Mouse (Mus musculus) lung, embryonic 15.5 days (tissue): Measurements from ENCODE around the gene Ptpn7. TPM values are rescaled to one million over a fixed set of nuclear protein-coding genes. Genes with fewer than 3 reads are reported as not detected.

Source experiments
- ATAC-seq: fragments of 200-750 bp; cut with Nextera tagmentation; 2 replicates; pipeline ENCODE4 v1.8.0; 2017; ENCODE audit warnings: moderate number of reproducible peaks, borderline replicate concordance; ENCODE audit not compliant: low FRiP score, low TSS enrichment; ENCODE audit errors: extremely low read depth
- H3K27ac ChIP-seq: fragments of 300-500 bp; sonication (generic); 2 replicates; pipeline ENCODE4 v1.5.1; 2015; ENCODE audit warnings: moderate library complexity, mild to moderate bottlenecking, inconsistent platforms
- H3K27me3 ChIP-seq: fragments of 300-500 bp; sonication (generic); 2 replicates; pipeline ENCODE4 v1.6.1; 2015; ENCODE audit warnings: inconsistent platforms
- H3K36me3 ChIP-seq: fragments of 300-500 bp; sonication (generic); 2 replicates; pipeline ENCODE4 v1.6.1; 2015; ENCODE audit warnings: inconsistent platforms
- H3K4me1 ChIP-seq: fragments of 300-500 bp; sonication (generic); 2 replicates; pipeline ENCODE4 v1.6.1; 2015; ENCODE audit warnings: inconsistent platforms
- H3K4me2 ChIP-seq: fragments of 300-500 bp; sonication (generic); 2 replicates; pipeline ENCODE4 v1.6.1; 2015; ENCODE audit warnings: inconsistent platforms, mild to moderate bottlenecking, moderate library complexity
- H3K4me3 ChIP-seq: fragments of 300-500 bp; sonication (generic); 2 replicates; pipeline ENCODE4 v1.5.1; 2015; ENCODE audit warnings: mild to moderate bottlenecking, inconsistent platforms
- H3K9ac ChIP-seq: fragments of 300-500 bp; sonication (generic); 2 replicates; pipeline ENCODE4 v1.6.1; 2015; ENCODE audit warnings: inconsistent platforms
- H3K9me3 ChIP-seq: fragments of 300-500 bp; sonication (generic); 2 replicates; pipeline ENCODE4 v1.6.1; 2016; ENCODE audit warnings: inconsistent platforms
- WGBS: fragments of 180-500 bp; shearing (Covaris S2); methylation state at CpG from one replicate; pipeline ENCODE4 v1.1.7; 2015; 5-methylcytosine and 5-hydroxymethylcytosine counted together
- polyA plus RNA-seq: library from polyadenylated mRNA; unstranded; fragments of >200 nt; fragmentation: Nextera tagmentation; extraction: Ambion mirVana; gene quantifications from 2 replicates; pipeline ENCODE4 v1.2.1, GENCODE M21; 2015

Gene Ptpn7
- polyA plus RNA-seq, 1 experiment from 2014 or later: 5.8 TPM

DNA sequence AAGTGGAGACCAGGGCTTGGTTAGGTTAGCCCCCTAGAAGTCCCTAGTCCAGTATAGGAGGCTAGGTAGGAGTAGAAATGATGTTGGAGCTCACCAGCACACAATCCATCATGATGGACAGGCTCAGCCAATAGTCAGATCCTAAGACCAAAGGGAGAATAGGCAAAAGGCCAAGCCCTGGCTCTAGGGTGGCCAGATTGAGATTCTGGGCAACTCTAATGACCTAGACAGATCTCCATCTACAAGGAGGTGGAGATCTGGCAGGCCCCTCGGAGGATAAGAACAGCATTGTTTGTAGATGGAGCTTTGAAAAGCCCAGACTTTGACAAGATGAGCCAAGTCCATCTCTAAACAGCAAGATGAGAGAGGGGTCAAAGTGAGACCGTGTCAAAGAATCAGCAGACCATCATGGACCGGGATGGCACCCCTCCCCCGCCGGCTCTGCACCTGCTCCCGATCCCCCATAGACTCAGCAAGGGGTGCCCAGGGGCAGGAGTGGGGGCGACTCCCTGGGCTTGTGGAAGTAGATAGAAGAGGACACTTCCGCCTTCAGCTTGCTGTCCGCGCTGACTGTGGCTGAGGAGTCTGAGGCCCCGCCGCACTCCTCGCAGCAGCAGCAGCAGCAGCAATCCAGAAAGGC, 28.0 kb downstream of the Ptpn7 start:
- Histone ChIP-seq H3K9me3 (no peaks in the 10 kb centered on the region), H3K9ac (no peak overlapping the region), H3K36me3 (peaks cover 13% of the 10 kb centered on the region), H3K4me2 (no peak overlapping the region), H3K27ac (no peak overlapping the region), H3K4me3 (no peak overlapping the region), H3K4me1 (0 out of 2 replicates have a peak, but pooled peaks cover 4% of the 10 kb centered on the region), H3K27me3 (no peaks in the 10 kb centered on the region)
- no peak for ATAC-seq
- 82% methylated on average over 13 of the region's 13 CpGs for WGBS

GRCm38 (mm10) chr1:135162720-135163119, 30.2 kb downstream of the Ptpn7 start:
- H3K4me1 ChIP-seq: 0 out of 2 replicates have a peak, but pooled peaks cover 4% of the 10 kb centered on the region
- ATAC-seq: no peak
- no peak overlapping the region for H3K9ac ChIP-seq
- H3K27ac ChIP-seq: no peak overlapping the region
- no peak overlapping the region for H3K4me3 ChIP-seq
- H3K27me3 ChIP-seq: no peaks in the 10 kb centered on the region
- H3K4me2 ChIP-seq: no peak overlapping the region
- H3K36me3 ChIP-seq: no peaks in the 10 kb centered on the region
- H3K9me3 ChIP-seq: no peaks in the 10 kb centered on the region
- 55% methylated on average over 6 of the region's 6 CpGs for WGBS

DNA sequence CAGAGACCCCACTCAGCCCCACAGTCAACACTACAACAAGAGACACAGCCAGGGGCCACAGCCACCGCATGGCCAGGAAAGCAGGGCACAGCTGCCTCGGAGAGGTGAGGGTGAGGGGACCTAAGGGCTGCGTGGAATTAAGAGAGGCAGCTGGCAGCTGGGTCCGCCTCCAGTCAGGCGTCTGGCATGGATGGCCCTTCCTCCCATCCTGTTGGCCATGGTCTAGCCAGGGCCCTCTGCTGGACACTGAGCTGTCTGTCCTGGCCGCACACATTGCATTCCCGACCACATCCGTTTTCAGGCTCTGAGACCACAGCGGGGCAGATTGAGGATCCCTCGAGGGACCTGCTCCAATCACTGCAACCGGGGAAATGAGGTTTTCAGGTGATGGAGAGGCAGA, 34.9 kb downstream of the Ptpn7 start, which contains the start of gene Gpr37l1:
Gene Gpr37l1, minus strand, starts transcription at position 247 of the 400 bp plus-strand sequence.
- ATAC-seq: no peak
- Histone ChIP-seq H3K4me1 (peaks cover 13% of the 10 kb centered on the region), H3K27ac (no peak within 1 kb of the TSS), H3K36me3 (no peaks in the 10 kb centered on the region), H3K4me2 (no peak within 1 kb of the TSS), H3K9ac (no peak within 1 kb of the TSS), H3K27me3 (no peaks in the 10 kb centered on the region), H3K4me3 (no peak within 1 kb of the TSS), H3K9me3 (no peaks in the 10 kb centered on the region)
- 61% methylated on average over 11 of the region's 11 CpGs for WGBS

DNA sequence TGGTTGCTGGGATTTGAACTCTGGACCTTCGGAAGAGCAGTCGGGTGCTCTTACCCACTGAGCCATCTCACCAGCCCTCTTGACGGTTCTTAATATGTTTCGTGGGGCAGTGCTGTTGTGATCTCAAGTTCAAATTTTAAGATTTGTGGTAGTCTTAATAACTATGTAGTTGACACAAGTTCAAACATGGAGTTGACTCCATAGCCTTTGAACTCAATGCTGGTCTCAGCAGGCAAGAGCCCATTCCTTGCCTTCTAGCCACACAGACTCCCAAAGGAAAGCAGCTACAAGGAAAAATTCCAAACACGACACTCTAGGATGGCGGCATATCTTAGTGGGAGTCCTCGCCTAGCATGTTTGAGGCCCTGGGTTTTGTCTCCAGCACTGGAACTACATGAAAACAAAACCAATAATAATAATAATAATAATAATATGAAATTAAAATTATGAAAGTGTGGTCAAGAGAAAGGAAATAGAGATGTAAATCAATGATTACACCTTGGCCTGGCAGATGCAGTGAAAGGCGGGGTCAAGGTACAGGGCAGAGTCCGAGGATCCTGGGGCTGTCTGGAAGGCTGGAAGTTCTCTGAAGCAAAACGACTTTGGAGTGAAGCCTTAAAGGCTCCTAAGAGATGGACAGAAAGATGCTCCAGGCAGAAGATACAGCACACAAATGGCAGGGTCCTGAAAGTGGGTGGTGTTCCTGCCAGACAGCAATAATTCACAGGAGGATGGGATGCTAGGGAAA, 36.1 kb downstream of the Ptpn7 start:
- Histone ChIP-seq H3K9me3 (no peaks in the 10 kb centered on the region), H3K27me3 (no peaks in the 10 kb centered on the region), H3K4me2 (no peak overlapping the region), H3K9ac (no peak overlapping the region), H3K36me3 (no peaks in the 10 kb centered on the region), H3K4me3 (no peak overlapping the region), H3K4me1 (peaks cover 13% of the 10 kb centered on the region), H3K27ac (no peak overlapping the region)
- ATAC-seq: no peak
- 89% methylated on average over 10 of the region's 10 CpGs for WGBS

DNA sequence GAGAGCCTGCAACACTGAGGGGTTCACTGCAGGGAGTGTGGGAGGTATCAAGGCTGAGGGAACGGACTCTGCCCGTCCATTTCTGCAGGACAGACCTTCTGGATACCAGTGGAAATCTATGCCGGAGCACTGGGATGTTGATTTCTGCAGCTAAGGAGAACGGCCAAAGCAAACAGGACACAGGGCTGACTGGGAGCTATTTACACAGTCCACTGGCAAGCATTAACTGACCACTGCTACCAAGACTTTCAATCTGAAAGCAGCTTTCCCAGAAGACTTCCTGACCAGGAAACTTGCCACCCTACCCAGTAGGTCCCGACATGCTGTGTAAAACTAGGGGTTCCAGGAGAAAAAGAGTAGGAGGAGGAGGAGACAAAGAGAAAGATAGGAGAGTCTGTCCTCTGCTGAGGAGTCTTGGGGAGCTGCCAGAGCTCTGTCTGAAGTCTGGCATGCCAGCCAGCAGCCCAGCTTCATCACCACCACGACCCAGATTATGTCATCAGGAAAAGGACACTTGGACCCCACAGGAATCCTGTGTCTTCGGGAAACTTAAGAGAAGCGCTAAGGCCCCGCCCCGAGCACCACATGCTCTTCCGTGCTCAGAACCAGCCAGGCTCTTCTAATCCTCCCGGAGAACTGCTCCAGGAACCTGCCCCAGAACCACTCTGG, 37.2 kb downstream of the Ptpn7 start:
- H3K4me2 ChIP-seq: peak overlapping the region; percentile 30
- peaks cover 13% of the 10 kb centered on the region for H3K4me1 ChIP-seq
- 28% methylated on average over 12 of the region's 12 CpGs for WGBS
- 0 out of 2 replicates have a peak overlapping the region, but pooled peaks have one; percentile 18 for H3K27ac ChIP-seq
- peak overlapping the region; percentile 17; the same call in 1 of the 2 replicates for H3K9ac ChIP-seq
- no peaks in the 10 kb centered on the region for H3K9me3 ChIP-seq
- ATAC-seq: peak; percentile 25; the same call in 1 of the 2 replicates
- no peak overlapping the region for H3K4me3 ChIP-seq
- no peaks in the 10 kb centered on the region for H3K36me3 ChIP-seq
- H3K27me3 ChIP-seq: no peaks in the 10 kb centered on the region

DNA sequence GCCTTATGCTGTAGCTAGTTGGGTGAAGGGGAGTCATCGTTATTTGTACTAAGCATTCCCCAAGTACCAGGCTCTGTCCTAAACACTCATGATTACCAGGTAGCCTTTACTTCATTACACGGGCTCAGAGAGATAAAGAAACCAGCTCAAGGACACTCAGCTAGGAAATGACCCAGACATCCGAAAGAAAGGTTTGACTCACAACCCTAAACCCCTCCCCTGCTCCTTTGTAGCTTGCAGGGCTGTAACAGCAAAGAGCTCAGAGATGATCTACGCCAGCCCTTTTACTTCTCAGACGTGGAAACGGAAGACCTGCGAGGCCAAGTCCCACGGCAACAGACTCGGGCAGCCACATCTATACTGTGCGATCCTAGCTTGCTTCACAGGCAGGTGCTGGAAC, 37.8 kb downstream of the Ptpn7 start:
- Histone ChIP-seq H3K4me3 (no peak overlapping the region), H3K27me3 (no peaks in the 10 kb centered on the region), H3K4me2 (peak overlapping the region; percentile 30), H3K9ac (no peak overlapping the region), H3K36me3 (no peaks in the 10 kb centered on the region), H3K27ac (no peak overlapping the region), H3K4me1 (peaks cover 13% of the 10 kb centered on the region), H3K9me3 (no peaks in the 10 kb centered on the region)
- WGBS: 52% methylated on average over 10 of the region's 10 CpGs
- no peak for ATAC-seq

GRCm38 (mm10) chr1:135171202-135171601, 38.7 kb downstream of the Ptpn7 start:
- H3K36me3 ChIP-seq: no peaks in the 10 kb centered on the region
- H3K4me2 ChIP-seq: no peak overlapping the region
- no peak overlapping the region for H3K27ac ChIP-seq
- H3K4me1 ChIP-seq: peaks cover 13% of the 10 kb centered on the region
- ATAC-seq: no peak
- no peak overlapping the region for H3K9ac ChIP-seq
- H3K27me3 ChIP-seq: no peaks in the 10 kb centered on the region
- H3K9me3 ChIP-seq: no peaks in the 10 kb centered on the region
- H3K4me3 ChIP-seq: no peak overlapping the region
- 81% methylated on average over 7 of the region's 7 CpGs for WGBS

- H3K4me1 ChIP-seq: peaks cover 13% of the 10 kb centered on the region
- H3K27me3 ChIP-seq: no peaks in the 10 kb centered on the region
- 41% methylated on average over 6 of the region's 6 CpGs for WGBS
- H3K4me3 ChIP-seq: no peak overlapping the region
- H3K27ac ChIP-seq: no peak overlapping the region
- no peaks in the 10 kb centered on the region for H3K36me3 ChIP-seq
- no peaks in the 10 kb centered on the region for H3K9me3 ChIP-seq
- no peak overlapping the region for H3K4me2 ChIP-seq
- no peak overlapping the region for H3K9ac ChIP-seq
- peak; percentile 43 for ATAC-seq
Measured at GRCm38 (mm10) chr1:135171984-135172383, 39.5 kb downstream of the Ptpn7 start.

DNA sequence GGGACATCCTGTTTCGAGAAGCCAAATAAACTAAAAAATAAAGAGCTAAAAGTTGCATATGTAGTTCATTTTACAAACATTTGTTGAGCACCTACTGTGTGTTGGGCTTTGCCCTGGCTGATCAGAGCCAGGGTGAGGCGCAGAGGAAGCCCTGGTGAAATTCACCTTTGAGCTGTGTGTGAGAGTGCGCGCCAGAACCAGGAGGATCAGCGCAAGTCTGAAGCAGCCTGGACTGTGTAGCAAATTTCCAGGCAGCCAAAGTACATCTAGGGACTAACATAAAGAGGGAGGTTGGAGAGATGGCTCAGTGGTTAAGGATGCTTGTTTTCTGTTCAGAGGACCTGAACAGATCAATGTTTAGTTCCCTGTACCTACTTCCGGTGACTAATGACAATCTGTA, 40.8 kb downstream of the Ptpn7 start:
- Histone ChIP-seq H3K27ac (no peak overlapping the region), H3K4me3 (no peak overlapping the region), H3K9ac (no peak overlapping the region), H3K36me3 (no peaks in the 10 kb centered on the region), H3K9me3 (no peaks in the 10 kb centered on the region), H3K27me3 (no peaks in the 10 kb centered on the region), H3K4me2 (no peak overlapping the region), H3K4me1 (peaks cover 13% of the 10 kb centered on the region)
- WGBS: 85% methylated on average over 6 of the region's 6 CpGs
- no peak for ATAC-seq

- Histone ChIP-seq H3K36me3 (no peaks in the 10 kb centered on the region), H3K27ac (no peak overlapping the region), H3K9me3 (no peaks in the 10 kb centered on the region), H3K9ac (no peak overlapping the region), H3K27me3 (no peaks in the 10 kb centered on the region), H3K4me3 (no peak overlapping the region), H3K4me2 (no peak overlapping the region), H3K4me1 (peaks cover 4% of the 10 kb centered on the region)
- ATAC-seq: no peak
- 59% methylated on average over 3 of the region's 3 CpGs for WGBS
Measured at GRCm38 (mm10) chr1:135175176-135175575, 42.7 kb downstream of the Ptpn7 start.

GRCm38 (mm10) chr1:135177724-135178123, 45.2 kb downstream of the Ptpn7 start:
- 88% methylated on average over 3 of the region's 3 CpGs for WGBS
- H3K9ac ChIP-seq: no peak overlapping the region
- no peaks in the 10 kb centered on the region for H3K9me3 ChIP-seq
- H3K4me2 ChIP-seq: no peak overlapping the region
- no peaks in the 10 kb centered on the region for H3K27me3 ChIP-seq
- no peak for ATAC-seq
- H3K4me1 ChIP-seq: no peaks in the 10 kb centered on the region
- no peak overlapping the region for H3K4me3 ChIP-seq
- H3K27ac ChIP-seq: no peak overlapping the region
- no peaks in the 10 kb centered on the region for H3K36me3 ChIP-seq

GRCm38 (mm10) chr1:135178863-135179262, 46.4 kb downstream of the Ptpn7 start:
- no peak for ATAC-seq
- WGBS: 75% methylated on average over 7 of the region's 7 CpGs
- H3K4me1 ChIP-seq: no peaks in the 10 kb centered on the region
- H3K27me3 ChIP-seq: no peaks in the 10 kb centered on the region
- no peaks in the 10 kb centered on the region for H3K36me3 ChIP-seq
- no peak overlapping the region for H3K27ac ChIP-seq
- H3K9me3 ChIP-seq: no peaks in the 10 kb centered on the region
- no peak overlapping the region for H3K9ac ChIP-seq
- H3K4me3 ChIP-seq: no peak overlapping the region
- no peak overlapping the region for H3K4me2 ChIP-seq
